Mouse (Mus musculus) brown adipose tissue, adult 24 weeks (tissue): ENCODE measurements around the gene Magi2. TPM values are rescaled to one million over a fixed set of nuclear protein-coding genes. Genes with fewer than 3 reads are reported as not detected.
A peak's percentile ranks its signal among the peaks of the same experiment; 100 is the strongest.

Experiments used
- H3K27ac ChIP-seq: fragments of 200-500 bp; replicated peaks from 2 replicates; pipeline ENCODE4 v1.5.1; 2012; ENCODE audit warnings: low read depth, mild to moderate bottlenecking, low read length
- H3K4me1 ChIP-seq: fragments of 200-500 bp; 2 replicates; pipeline ENCODE4 v1.6.1; 2012; ENCODE audit warnings: low read length, mixed read lengths; ENCODE audit not compliant: control insufficient read depth, insufficient read depth, insufficient read length
- H3K4me3 ChIP-seq: fragments of 200-500 bp; 2 replicates; pipeline ENCODE4 v1.5.1; 2012; ENCODE audit warnings: low read depth, mild to moderate bottlenecking, low read length, moderate library complexity; ENCODE audit not compliant: insufficient read depth
- polyA plus RNA-seq: library from polyadenylated mRNA; stranded (reverse); fragments of >200 nt; gene quantifications from 2 replicates; pipeline ENCODE4 v1.2.4, GENCODE M21; 2012; ENCODE audit not compliant: missing spikeins, insufficient read depth, insufficient read length

Gene Magi2
- polyA plus RNA-seq, 1 experiment, result 1.2 TPM

- Histone ChIP-seq H3K4me3 (no peak overlapping the region), H3K27ac (no peak overlapping the region)
Measured at GRCm38 (mm10) chr5:20654766-20655472, 1428.1 kb downstream of the Magi2 start.

GRCm38 (mm10) chr5:20657056-20657455 lies 1430.2 kb downstream of the Magi2 start:
- no peaks in the 10 kb centered on the region for H3K4me1 ChIP-seq
- no peak overlapping the region for H3K4me3 ChIP-seq
- no peak overlapping the region for H3K27ac ChIP-seq

More at GRCm38 (mm10) chr5:20654766-20655472, 1428.1 kb downstream of the Magi2 start:
- H3K4me1 ChIP-seq, result no peaks in the 10 kb centered on the region

- Histone ChIP-seq H3K27ac (no peak overlapping the region), H3K4me3 (no peak overlapping the region), H3K4me1 (no peaks in the 10 kb centered on the region)
Measured at GRCm38 (mm10) chr5:20667601-20668000, 1440.8 kb downstream of the Magi2 start.

DNA sequence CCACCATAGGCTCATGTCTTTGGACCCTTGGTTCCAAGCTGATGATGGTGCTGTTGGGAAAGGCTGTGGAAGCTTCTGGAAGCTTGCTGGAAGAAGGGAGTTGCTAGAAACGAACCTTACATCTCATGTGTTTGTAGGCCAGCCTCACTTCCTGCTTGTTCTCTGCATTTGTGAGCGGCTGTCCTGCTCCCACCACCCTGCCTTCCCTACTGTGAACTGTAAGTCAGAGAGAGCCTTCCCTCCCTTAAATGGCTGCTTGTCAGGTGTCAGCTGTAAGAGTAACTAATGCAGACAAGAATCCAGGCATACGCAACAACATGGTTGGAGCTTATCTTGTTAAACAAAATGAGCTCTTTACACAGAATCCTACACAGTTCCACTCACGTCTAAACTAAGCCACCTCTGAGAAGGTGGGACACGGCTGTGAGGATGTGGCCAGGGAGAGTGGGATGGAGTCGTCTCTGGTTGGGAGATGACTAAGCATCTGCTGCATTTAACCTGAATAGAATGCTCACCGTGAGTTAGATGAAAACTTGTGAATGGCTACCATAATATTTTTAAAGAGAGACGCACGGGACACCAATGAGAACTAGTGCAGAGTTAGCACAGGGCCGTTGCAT lies 1442.0 kb downstream of the Magi2 start:
- no peak overlapping the region for H3K4me3 ChIP-seq
- no peaks in the 10 kb centered on the region for H3K4me1 ChIP-seq
- H3K27ac ChIP-seq, result no peak overlapping the region

DNA sequence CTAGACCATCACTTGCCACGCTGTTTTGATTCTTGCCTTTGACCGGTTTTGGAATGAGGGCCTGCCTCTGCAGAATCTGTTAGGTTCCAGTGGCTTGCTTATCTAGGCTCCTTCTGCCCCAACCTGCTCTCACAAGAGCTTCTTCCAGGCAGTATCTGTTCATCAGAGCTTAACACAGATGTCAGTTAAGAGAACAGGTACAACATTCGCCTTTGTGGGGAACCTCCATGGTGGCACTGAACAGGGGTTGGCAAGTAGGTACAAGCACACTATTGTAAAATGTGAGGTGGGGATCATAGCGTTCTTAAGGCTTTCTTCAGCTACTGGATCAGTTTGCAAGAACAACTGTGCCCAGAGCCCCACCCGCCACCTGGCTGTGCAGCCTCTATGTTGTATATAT lies 1442.6 kb downstream of the Magi2 start:
- Histone ChIP-seq H3K4me1 (no peaks in the 10 kb centered on the region), H3K4me3 (no peak overlapping the region)

DNA sequence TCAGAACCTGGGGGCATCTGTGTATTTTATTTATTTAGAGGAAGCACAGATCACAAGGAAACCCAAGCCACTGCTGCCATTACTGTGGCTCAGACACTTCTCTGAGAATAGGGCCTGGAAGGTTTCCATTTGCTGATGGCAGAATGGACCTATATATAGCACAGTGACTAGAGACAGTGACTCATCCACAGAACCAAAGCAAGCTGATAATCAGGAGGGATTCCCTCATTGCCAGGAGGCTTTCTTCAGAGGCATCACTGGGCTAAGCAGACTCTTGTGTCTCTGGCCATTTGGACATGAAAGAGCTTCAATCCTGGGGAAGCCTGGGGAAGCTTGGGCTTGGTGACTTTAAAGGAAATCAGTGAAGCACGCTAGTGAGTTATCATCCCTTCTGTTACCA lies 1445.0 kb downstream of the Magi2 start:
- H3K4me1 ChIP-seq, result no peaks in the 10 kb centered on the region
- H3K27ac ChIP-seq, result no peak overlapping the region; the same call in 1 of the 2 replicates
- no peak overlapping the region for H3K4me3 ChIP-seq

More for the DNA sequence above, 1442.6 kb downstream of the Magi2 start:
- H3K27ac ChIP-seq, result no peak overlapping the region

DNA sequence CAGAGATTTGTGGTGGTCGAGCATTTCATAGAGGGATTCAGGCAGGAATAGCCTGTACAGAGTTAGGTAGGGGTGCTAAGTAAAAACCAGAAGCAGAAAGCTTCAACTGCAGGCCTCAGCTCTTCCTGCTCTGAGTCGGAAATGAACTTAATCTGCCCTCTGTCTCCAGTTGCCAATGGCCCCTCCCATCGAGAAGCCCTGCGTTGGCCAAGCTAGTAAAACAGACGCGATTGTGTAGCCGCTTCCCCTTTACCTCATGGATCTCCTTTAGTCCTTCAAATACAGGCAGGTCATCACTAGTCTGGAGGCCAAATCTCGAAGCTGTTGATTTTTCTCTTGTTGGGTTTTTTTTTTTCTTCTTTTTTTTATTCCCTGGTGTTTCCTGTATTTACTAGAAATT lies 1447.7 kb downstream of the Magi2 start:
- no peaks in the 10 kb centered on the region for H3K4me1 ChIP-seq
- no peak overlapping the region for H3K27ac ChIP-seq
- H3K4me3 ChIP-seq, result no peak overlapping the region

DNA sequence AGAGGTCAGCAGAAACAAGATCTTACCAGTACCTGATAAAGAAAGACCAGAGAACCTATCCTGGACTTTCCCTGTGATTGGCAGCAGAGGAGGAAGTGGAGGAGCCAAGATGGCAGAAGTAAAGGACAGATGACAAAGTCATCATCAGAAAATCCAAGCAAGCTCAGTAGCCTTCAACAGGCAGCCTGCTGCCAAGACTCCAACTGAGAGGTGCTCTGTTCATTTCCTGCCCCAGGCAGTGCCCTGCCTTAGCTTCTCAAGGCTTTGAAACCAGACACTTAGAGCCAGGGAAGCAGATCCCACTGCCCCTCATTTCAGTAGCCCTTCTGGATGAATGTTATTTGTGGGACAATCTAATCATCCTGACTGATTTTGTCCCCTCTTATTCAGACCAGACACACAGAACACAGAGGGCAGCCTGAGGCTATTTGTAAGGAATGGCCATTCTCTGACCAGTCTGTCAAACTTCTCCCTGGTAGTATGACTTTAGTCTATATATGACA lies 1448.4 kb downstream of the Magi2 start:
- no peak overlapping the region for H3K27ac ChIP-seq
- no peak overlapping the region for H3K4me3 ChIP-seq
- no peaks in the 10 kb centered on the region for H3K4me1 ChIP-seq

- H3K4me3 ChIP-seq, result no peak overlapping the region
- no peak overlapping the region for H3K27ac ChIP-seq
- H3K4me1 ChIP-seq, result no peaks in the 10 kb centered on the region
Measured at GRCm38 (mm10) chr5:20676193-20676871, 1449.5 kb downstream of the Magi2 start.

DNA sequence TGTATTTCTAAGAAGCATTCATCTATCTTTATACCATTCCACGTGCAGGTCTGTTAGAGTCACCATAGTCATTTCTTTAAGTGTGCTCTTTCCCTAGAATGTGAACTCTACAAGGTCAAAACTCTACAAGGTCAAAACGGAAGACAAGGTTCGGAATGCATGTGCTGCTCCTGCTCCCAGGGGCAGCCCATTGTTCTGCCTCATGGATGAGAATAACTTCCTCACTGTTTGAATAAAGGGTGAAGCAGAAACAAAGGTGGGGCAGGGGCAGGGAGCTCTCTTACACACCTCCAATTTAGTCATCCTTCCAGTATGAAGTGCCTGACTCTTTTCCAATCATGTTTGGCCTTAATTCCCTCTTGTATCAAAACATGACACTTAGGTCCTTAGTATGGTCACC lies 1450.4 kb downstream of the Magi2 start:
- Histone ChIP-seq H3K4me1 (no peaks in the 10 kb centered on the region), H3K27ac (no peak overlapping the region), H3K4me3 (no peak overlapping the region)

DNA sequence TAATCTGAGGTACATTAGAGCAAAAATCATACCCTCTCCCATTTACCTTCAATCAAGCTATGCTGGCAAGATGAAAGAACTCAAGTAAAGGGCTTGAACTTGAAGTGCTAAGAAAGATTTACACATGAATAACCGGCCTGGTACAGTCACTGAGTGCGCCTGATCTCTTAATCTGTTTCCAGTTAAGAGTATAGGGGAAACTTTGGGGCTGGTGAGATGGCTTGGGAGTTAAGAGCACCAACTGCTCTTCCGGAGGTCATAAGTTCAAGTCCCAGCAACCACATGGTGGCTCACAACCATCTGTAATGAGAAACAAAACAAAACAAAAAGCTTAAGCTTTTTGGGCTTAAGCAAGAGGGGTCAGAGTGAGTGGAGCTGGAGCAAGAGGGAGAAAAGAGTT lies 1451.7 kb downstream of the Magi2 start:
- Histone ChIP-seq H3K4me3 (no peak overlapping the region), H3K27ac (no peak overlapping the region), H3K4me1 (no peaks in the 10 kb centered on the region)

GRCm38 (mm10) chr5:20679920-20680319 lies 1453.1 kb downstream of the Magi2 start:
- Histone ChIP-seq H3K4me3 (no peak overlapping the region), H3K4me1 (no peaks in the 10 kb centered on the region), H3K27ac (no peak overlapping the region)

DNA sequence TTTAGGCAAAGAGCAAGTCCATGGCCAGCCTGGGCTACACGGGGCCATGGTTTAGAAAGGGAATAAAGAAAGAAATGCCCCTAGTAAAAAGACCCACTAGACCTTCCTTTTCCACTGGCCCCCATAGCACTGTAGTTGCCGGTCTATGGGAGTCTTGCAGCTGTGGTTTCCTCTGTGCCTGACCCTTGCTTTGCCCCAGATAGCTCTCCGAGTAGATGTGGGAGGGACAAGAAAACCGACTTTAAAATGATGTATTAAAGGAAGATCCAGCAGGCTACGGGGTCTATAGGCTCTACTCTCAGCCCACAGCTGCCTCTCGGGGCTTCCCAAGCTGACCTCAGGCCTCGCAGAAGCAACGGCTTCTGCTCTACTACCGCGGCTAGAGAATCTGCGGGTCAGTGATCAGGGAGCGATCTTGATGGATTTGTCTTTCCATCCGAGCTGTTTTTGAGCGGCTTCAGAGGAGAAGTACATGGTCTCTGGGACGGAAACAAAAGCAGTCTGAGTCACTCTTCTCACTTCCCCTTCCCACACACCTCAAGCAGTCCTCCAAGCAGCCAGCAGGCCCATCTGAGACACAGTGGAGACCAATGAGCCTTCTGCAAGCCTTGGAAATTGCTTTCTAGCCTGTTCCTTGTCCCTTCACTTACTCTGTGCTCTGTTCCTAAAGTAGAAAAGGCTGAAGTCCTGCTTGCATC lies 1454.1 kb downstream of the Magi2 start:
- no peak overlapping the region for H3K4me3 ChIP-seq
- no peaks in the 10 kb centered on the region for H3K4me1 ChIP-seq
- peak overlapping the region; percentile 23 for H3K27ac ChIP-seq

- Histone ChIP-seq H3K27ac (no peak overlapping the region), H3K4me1 (no peaks in the 10 kb centered on the region), H3K4me3 (no peak overlapping the region)
Measured at GRCm38 (mm10) chr5:20681660-20682059, 1454.8 kb downstream of the Magi2 start.

DNA sequence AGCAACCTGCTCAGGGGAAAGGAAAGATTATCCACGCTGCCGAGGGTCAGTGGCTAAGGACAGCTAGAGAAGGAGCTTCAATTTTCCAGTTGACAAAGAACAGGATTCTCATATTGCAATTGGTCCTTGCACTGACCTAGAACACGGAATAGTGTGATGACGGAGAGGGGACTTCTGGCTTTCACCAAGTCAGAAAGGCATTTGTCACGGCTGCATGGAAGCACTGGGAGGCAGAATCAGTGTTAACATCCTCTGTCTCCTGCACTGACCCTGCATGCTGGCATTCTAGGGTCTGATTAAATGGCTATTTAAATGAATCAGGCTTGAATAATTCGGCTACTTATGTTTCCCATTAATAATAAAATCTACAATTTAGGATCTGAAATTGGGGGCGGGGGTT lies 1455.4 kb downstream of the Magi2 start:
- Histone ChIP-seq H3K4me1 (no peaks in the 10 kb centered on the region), H3K4me3 (no peak overlapping the region), H3K27ac (no peak overlapping the region)
